Mouse (Mus musculus) retina, postnatal 7 days (tissue): Measurements from ENCODE around the gene Pik3r5.

Experiments
- DNase-seq: peaks from one replicate; pipeline ENCODE4 v3.0.0-alpha.2; 2012; ENCODE audit warnings: low read depth, low spot score

The Pik3r5 gene

DNA sequence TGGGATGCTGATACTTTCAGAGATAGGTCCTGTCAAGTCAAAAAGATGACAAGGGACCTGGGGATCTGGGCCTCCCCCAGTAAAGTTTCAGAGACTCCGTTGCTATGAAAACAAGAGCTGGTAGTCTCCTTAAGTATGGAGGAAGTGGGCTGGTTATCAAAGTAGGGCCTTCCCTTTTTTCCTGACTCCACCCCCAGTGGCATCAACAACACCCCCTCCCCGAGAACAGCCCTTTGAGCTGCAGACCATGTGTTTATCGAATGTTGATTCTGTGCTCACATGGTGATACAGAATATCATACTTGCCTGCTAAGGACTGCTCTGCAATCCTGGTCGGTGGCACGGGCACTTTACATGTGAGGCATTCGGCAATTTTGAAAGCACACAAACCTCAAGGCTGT lies 51.3 kb downstream of the Pik3r5 start:
- DNase-seq: no peak

DNA sequence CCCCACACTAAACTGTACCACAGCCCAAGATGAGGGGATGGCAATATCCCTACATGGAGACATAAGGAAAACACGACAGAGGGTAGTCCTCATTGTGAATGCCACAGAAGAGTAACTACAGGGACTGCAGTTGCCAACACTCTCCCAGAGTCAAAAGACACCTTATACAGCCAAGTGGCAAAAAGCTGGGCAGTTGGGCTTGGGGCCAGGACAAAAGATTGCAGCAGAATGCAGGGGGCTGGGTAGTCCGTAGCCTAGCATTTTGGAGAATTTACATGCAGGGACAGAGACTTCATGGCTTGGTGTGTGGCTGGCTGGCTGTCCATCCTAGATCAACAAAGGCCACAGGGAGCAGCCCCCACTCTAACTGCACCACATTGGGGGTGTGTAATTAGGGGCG lies 52.5 kb downstream of the Pik3r5 start:
- DNase-seq: no peak

DNA sequence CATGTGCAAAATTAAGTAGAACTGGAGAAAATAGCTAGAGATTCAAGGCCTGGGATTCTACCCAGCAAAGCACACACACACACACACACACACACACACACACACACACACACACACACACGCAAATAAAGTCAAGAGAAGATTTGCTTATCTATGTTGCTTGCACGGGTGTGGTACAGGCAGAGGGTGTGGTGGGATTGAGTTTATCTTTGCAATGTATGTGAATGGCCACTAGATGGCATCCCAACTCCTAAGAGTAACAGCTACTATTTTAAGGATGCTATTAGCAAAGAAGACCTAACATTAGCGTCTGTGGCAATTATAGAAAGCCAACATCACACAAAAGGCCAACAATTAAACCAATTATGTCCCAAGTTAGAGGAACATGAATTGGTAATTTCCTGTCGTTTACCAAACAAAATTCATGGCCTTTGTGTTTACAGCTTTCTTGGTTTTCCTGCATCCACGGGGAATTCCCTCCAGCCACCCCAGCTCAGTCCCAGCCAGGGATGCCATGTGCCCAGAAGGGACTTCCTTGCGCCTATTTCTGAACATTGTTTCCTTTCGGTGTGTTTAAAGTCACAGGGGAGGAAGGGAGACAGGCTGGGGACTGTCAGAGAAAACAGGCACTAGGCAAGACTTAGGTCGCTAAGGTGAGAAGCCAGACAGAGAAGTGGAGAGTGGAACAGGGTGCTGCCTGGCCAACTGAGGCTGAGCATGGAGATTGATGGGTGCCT lies 53.5 kb downstream of the Pik3r5 start:
- peak; percentile 44 for DNase-seq

DNA sequence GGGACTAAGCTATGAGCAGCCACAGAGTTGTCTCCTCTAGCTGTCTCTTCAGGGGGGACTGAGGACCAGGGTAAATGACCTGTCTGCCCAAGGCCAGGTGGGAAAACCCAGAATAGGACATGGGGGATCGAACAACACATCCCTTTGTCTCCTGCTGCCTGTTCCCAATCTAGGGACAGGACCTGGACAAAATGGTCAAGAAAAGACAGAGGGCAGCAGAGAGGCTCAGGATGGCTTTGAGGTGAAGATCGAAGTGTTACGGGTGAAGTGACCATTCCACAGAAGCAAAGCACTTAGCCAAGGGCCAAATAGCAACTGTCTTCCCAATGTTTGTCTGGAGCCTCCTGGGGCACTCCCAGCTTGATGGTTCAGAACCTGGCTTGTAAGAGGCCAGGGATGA lies 54.2 kb downstream of the Pik3r5 start:
- DNase-seq: no peak

DNA sequence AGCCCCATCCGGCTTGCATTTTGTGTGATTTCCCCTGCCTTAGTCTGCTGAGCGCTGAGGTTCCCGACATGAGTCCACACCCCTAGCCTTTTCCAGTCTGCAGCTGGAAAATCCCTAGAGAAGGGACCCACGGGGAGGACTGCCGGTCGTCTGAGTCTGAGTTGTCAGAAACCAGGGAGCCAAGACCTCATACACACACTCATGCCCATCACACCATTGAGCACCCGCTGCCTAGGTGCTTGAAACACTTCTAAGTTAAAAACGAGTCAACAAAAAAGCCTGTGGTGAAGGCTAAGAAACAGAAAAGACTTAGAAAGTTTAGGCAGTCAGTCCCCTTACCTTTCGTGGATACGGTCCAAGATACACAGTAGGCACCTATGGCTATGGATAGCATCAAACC lies 55.8 kb downstream of the Pik3r5 start:
- no peak for DNase-seq

DNA sequence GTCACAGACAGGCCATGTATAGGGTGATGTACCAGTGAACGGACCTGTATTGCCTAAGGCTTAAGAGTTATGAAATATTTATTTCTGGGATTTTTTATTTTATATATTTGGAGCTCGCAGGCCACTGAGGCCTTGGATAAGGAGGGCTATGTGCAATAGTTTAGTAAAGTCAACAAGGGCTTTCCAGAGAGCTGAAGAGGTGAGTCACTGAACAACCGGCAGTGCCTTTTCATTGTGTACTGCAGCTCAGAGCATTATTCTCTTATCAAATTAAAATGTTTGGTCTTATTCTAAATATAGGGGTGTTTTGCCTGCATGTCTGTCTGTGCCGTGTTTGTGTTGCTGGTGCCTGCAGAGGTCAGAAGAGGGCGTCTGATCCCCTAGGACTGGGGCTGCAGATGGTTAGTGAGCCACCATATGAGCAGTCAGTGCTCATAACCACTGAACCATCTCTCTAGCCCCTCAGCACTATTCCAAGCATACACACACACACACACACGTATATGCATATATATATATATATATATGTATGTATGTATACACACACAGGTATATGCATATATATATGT lies 56.4 kb downstream of the Pik3r5 start:
- DNase-seq: no peak

GRCm38 (mm10) chr11:68489236-68489635 lies 57.3 kb downstream of the Pik3r5 start:
- DNase-seq: no peak

DNA sequence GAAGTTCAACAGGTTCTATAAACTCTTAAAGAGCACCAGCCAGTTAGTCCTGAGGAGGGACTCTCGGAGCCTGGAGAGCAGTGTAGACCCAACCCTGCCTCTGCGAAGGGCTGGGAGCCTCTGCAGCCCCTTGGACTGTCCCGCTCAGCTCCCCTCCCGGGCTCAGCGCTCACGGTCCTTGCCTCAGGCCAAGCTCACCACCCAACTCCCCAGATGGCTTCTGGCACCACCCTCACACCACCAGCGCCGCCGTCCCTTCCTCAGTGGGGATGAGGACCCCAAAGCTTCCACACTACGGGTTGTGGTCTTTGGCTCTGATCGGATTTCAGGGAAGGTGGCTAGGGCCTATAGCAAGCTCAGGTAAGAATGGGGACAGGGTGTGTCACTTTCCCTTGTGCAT lies 60.7 kb downstream of the Pik3r5 start:
- DNase-seq: no peak

DNA sequence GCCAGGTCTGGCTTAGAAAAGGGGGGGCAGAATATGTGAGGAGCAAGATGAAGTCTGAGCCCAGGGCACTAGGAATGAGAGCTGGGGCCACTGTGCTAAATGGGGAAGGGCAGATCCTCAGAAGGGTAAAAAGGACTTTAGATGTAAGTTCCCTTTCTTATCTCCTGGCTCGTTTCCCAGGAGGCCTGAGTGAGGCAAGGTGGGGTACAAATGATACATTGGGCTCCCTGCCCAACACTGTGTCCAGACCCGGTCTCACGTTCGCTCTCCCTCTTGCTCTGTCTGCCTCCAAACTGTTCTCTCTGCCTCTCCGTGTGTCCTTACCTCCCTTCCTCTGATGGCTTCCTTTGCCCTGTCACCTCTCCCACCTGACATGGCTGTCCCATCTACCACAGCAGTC lies 61.8 kb downstream of the Pik3r5 start:
- no peak for DNase-seq

DNA sequence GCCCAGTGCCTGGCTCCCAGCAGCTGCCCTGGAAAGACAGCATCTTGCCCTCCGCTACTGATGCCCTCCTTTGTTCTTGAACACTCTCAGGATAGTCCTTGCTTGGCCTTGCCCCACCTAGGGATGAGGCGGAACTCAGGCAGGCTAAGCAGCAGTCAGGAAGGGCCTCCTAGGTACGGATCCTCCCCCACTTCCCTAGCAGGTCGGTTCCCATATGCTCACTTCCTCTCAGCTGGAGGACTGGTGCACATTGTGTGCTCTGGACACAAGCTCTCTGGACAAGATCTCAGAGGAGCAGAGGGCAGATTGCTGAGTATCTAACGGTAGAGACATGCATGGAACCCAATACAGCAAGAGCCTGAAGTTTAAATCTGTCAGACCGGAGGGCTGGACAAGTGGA lies 65.2 kb downstream of the Pik3r5 start:
- DNase-seq: no peak

GRCm38 (mm10) chr11:68498517-68498916 lies 66.6 kb downstream of the Pik3r5 start:
- DNase-seq: no peak

GRCm38 (mm10) chr11:68498999-68499699 lies 67.2 kb downstream of the Pik3r5 start:
- DNase-seq: no peak

GRCm38 (mm10) chr11:68500949-68501350 lies 69.0 kb downstream of the Pik3r5 start:
- no peak for DNase-seq

DNA sequence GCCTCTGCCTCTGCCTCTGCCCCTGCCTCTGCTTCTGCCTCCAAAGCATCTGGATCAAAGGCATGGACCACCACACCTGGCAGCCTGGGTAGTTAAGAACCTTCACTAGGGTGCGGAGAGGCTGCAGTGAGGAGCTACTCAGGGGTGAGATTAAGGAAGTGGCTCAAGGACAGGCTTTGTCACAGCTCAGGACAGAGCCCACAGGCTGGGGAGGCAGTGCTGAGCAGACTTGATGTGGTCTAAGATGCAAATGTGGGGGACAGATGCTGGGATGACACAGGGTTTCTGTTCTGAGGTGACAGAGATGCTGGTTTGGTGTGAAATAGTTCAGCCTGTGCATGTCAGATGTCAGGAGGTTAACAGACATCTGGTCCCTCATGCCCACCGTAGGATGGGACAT lies 70.5 kb downstream of the Pik3r5 start:
- no peak for DNase-seq

DNA sequence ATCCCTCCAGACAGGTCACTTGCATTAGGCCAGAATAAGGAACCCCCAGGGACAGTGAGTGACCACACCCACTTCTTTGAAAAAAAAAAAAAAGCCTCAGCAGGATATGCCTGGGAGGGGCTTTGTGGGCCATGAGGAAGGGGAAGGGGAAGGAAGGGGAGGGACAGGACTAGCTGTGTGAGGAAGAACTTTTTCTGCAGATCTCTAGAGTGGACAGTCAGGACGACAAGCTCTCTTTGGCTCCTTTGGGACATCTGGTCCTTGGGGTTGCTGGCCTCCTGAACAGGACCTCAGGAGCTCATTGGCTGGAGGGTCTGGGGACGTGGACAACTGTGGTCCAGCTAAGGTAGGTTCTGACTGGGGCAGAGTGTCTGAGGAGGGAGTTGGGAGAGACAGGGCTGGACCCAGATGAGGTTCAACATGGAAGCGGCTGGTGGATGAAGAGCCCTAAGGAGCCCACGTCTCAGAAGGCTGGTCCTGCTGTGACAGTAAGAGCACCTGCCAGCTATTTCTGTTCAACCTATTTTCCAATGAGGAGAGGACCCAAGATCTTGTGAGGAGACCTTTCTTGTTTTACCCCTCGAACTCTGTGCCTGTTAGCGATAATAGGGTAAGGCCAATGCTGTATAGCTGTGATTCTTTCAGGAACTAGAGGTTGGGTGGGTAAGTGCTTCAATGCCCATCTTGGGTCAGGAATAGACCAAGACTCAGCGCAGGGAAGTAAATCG lies 71.1 kb downstream of the Pik3r5 start, which contains the start of gene Pik3r6:
Pik3r6 (plus strand) TSS at position 118 of the 728 bp plus-strand sequence.
- DNase-seq: no peak

DNA sequence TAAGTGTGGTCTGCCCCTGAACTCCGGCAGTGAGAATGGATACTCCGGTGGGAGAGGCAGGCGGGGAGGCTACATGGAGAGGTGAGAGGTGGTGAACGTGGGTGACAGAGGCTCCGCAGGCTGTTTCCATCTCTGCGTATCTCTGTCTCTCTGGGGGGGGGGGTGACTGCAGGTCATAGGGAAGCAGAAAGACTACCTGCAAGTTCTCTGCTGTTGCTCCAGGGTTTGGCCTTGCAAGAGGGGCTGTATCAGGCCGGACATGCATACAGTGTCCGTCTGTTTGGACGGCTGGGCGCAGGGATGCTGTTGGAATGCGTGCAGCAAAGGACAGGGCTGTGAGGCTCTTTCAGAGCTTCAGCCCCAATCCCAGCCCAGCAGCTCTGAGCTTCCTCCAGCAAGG lies 73.0 kb downstream of the Pik3r5 start:
- no peak for DNase-seq

DNA sequence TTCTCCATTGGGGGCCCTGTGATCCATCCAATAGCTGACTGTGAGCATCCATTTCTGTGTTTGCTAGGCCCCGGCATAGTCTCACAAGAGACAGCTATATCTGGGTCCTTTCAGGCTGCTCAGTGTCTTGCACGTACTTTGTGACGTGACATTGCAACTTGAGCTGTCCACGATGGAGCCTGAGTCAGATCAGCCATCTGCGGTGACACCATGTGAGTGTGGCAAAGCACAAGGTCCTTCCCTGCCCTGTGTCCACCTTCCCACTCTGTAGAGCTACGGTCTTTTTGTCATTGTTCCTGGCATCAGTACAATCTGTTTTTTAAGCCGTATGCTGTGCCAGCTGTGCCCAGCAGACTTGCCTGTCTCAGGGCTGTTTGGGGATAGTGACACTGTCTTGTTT lies 75.3 kb downstream of the Pik3r5 start:
- no peak for DNase-seq

DNA sequence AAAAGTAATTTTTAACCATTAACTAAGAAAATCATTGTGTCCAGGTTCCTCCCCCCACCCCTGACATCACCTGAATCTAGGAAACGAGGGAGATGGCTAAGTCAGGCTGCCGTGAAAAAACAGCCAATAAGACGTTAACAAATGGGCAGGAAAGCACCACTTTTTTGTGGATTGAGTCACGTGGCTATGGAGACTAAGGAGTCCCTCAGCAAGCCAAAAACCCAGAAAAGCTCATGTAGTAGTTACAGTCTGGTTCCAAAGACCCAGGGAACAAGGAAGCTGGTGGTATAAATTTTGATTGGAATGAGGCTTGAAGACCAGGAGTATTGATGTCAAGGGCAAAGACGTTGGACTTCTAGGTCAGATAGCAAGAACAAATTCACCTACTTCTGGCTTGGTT lies 76.7 kb downstream of the Pik3r5 start:
- DNase-seq: no peak

GRCm38 (mm10) chr11:68509194-68509593 lies 77.3 kb downstream of the Pik3r5 start:
- DNase-seq: no peak

DNA sequence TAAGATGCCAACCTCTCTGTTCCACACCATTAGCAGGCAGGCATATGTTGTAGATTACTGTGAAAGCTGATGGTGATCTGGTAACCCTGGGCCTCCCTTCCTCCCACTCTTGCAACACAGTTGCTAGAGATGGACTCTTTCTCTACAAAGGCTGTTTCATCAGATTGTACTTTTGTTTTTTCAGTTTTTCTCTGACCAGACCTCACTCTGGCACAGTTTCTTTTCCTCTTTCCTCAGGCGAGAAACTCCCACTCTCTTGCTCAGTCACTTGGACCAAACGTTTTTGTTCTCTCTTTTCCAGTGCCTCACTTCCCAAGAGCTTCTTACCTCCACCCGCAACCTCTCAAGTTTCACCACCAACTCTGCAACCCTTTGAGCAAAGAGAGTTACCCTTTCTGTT lies 82.0 kb downstream of the Pik3r5 start:
- no peak for DNase-seq

GRCm38 (mm10) chr11:68519362-68519761 lies 87.4 kb downstream of the Pik3r5 start:
- no peak for DNase-seq

DNA sequence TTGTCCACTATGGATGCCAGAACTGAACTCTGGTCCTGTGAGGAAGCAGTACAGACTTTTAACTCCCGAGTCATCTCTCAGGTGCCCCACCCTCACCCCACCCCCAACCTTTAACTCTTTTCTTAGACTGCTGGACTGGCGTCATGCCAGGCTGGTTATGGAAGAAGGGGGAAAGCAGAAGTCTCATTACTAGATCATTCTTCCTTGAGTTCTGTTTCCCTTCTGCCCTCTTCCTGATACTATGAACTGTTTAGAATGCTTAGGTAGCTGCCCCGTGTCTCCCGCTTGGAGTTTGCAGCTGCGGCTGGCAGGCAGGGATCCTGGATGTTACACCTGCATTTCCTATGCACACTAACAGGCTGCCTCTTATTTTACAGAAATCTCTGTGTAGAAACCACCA lies 87.9 kb downstream of the Pik3r5 start:
- DNase-seq: no peak
